Mouse (Mus musculus) heart, postnatal 36 days (tissue): ENCODE data around the gene Krt222. TPM values are rescaled to one million over a fixed set of nuclear protein-coding genes. Genes with fewer than 3 reads are reported as not detected.
"Not testable (repeated sequence)": the region's sequence is repeated elsewhere in the genome, so short reads cannot be mapped to it uniquely, and the experiment has no call there.

ENCODE experiments used
- DNase-seq, 2 experiments: peaks; one replicate each; pipeline ENCODE4 v3.0.0; 2021 to 2022
- intact Hi-C: fragments of 180-260 bp; cut with DNase I; formaldehyde crosslinking; loops from one replicate; pipeline ENCODE4 v1.15.1; 2025
- total RNA-seq, 2 experiments: library from RNA; stranded (reverse); gene quantifications; 2 replicates each; pipeline ENCODE4 v1.2.3; 2021

Krt222 gene
- total RNA-seq, result 10 to 100 TPM; 25.6 to 33.4 TPM

DNA sequence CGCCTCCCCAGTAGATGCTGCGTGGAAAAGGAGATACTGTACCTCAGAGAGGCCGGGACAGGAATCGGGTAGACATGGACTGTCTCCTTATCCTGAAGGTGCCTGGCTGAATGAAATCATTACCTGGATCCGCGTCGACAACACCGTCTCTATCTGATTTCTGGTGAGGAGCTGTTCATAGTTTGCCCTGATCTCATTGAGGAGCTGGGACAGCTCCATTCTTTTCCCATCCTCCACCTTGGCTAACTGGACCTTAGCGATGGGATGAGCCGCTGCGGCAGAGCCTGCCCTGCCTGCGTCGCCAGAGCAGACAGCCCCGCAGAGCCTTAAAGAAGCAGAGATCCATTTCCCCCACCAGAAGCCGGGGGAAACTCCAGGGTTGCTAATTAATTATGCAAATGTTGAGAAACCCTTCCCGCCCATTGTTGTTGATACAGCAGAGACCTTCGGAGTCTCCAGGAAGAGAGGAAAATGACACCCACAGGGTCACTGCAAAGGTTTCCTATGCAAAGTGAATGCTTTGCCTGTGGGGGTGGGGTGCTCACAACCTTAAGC, at the start of gene Krt222:
Gene Krt222, minus strand, starts transcription at position 266 of the 555 bp plus-strand sequence.
- peak; percentile 21 to 25 for DNase-seq
- intact Hi-C loops, result loop anchor here (5.0 kb wide), 1 partner anchor 37 kb away; no protein-coding TSS in a partner anchor

DNA sequence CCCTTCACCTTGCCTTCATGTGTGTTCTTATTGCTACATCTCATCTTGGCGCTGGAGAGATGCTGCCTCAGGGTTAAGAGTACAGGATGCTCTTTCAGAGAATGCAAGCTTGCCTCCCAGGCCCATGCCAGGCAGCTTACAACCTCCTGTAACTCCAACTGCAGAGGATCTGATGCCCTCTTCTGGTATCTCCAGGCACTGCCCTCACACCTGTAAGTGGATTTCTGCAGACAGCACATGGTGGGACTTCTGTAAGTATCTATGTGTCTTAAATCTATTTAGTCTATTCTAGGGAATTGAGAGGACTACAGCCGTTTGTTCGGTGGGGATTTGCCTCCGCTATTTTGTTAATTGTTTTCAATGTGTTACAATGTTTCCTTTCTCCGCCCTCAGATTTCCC, 49.0 kb upstream of the Krt222 start:
- peak; percentile 22 to 37 for DNase-seq
- intact Hi-C loops, result loop anchor here (1.0 to 5.0 kb wide), 3 partner anchors 46 to 104 kb away; no protein-coding TSS in a partner anchor

DNA sequence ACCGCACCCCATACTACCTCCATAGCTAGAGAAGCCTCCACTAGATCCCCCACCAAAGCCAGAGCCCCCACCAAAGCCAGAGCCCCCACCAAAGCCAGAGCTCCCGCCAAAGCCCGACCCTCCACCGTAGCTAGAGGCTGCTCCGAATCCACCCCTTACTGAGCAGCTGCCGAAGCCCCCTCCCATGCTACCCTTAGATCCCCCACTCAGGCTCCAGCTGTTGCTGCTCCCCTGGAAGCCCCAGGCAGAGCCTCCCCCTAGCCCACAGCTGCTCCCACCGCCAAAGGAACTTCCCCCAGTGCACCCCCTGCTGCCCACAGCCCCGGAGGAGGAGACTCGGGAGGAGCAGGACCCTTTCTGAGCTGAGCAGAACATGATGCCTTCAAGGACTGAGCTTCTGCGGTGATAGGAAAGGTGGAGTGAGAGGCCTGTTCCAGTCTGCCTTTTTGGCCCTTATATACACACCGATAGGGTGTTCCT, 41.0 kb upstream of the Krt222 start, which contains the start of gene Krt24:
Gene Krt24, minus strand, starts transcription at position 430 of the 480 bp plus-strand sequence.
- intact Hi-C loops, result no loop called here
- no peak for DNase-seq

DNA sequence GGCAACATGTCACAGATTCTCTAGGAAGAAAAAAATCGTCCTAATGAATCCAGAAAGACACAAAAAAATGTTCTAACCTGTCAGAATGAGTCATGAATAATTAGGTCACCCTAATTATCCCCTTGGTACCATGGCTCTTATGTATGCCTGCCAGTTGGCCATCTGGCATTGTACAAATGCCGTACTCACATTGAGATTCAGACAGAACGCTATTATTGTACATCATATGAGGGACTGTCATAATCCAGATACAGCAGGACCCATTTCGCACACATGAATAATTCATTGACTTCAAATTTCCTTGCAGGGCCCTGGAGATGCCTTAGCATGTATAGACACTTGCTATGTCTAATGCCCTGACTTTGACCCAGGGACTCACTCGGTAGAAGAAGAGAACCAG, 40.1 kb upstream of the Krt222 start:
- DNase-seq, result no peak
- intact Hi-C loops, result no loop called here

DNA sequence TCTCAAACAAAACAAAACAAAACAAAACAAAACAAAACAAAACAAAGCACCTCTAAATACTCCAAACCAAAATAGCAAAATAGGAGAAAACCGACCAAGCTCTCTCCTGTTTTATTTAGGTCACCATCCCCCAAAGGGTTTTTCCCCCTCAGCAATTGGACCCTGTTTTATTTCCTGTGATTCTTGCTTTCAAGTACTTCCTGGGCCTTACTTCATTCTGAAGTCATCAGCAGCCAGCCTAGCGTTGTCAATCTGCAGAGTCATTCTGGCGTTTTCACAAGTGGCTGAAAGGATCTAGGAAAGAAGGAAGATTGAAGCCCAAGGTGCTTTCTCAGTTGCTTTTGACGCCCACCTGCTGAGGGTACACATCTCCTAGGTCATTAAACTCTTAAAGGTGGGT, 39.4 kb upstream of the Krt222 start:
- DNase-seq, result no peak
- intact Hi-C loops, result no loop called here

- intact Hi-C loops, result no loop called here
- DNase-seq, result no peak
Observed at GRCm38 (mm10) chr11:99281116-99281515, 37.2 kb upstream of the Krt222 start.

- DNase-seq, result no peak
- intact Hi-C loops, result no loop called here
Observed at GRCm38 (mm10) chr11:99279986-99280385, 36.1 kb upstream of the Krt222 start.

- DNase-seq, result no peak
- intact Hi-C loops, result no loop called here
Observed at GRCm38 (mm10) chr11:99276786-99277185, 32.9 kb upstream of the Krt222 start.

GRCm38 (mm10) chr11:99275624-99276023, 31.7 kb upstream of the Krt222 start:
- intact Hi-C loops, result no loop called here
- no peak for DNase-seq

GRCm38 (mm10) chr11:99272721-99273120, 28.8 kb upstream of the Krt222 start:
- intact Hi-C loops, result no loop called here
- DNase-seq, result no peak

DNA sequence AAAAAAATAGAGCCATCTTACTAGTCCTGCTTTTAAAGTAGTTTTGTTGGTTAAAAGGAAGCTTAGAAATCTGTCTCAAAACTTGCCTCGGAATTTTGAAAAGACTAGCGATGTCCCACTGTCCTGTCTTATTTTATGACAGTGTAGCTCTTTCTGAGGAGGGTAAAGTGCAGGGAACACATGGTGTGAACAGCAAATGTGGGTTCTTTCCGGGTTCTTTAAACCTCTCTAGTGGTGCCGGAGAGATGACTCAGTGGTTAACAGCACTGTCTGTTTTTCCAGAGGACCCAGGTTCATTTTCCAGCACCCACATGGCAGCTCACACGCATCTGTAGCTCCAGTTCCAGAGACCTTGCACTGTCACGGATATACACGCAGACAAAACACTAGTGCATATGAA, 25.3 kb upstream of the Krt222 start:
- no peak for DNase-seq
- intact Hi-C loops, result no loop called here

GRCm38 (mm10) chr11:99265796-99266195, 21.9 kb upstream of the Krt222 start:
- intact Hi-C loops, result no loop called here
- DNase-seq, result peak in 1 of 2 experiments; percentile 11

DNA sequence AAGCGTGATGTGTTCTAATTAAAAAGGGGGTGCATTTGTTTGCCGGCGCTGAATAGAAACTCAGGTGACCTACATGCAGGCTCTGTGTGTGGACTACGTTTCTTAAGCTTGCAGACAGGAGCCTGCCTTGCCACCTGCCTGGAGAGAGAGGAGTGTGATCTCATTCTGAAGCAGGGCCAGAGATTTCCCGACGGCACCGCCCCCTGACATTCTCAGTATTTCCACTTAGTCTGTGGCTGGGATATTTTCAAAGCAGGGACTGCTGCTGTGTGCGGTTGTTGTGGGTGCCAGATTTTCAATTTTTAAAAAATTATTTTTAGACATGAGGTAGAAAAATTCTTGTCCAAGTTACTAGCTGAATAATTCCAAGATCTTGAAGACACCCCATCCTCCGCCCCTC, 21.3 kb upstream of the Krt222 start:
- intact Hi-C loops, result no loop called here
- no peak for DNase-seq

DNA sequence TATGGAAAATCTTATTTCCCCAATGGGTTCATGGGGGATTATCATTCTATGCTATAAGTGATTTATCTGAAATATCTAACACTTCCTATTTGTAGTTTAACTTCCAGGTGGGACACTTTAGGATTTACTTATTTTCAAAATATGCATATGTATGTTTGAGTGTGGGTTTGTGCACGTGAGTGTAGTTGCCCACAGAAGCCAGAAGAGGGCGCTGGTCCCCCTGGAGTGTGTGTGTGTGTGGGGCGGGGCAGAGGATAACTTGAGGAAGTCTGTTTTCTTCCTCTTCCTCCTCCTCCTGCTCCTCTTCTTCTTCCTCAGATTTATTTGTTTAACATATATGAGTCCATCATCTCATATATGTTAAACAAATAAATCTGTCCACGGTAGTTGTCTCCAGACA, 12.3 kb upstream of the Krt222 start:
- intact Hi-C loops, result no loop called here
- DNase-seq, result no peak

GRCm38 (mm10) chr11:99255316-99255715, 11.4 kb upstream of the Krt222 start:
- no peak for DNase-seq
- intact Hi-C loops, result no loop called here

- intact Hi-C loops, result no loop called here
- no peak for DNase-seq
Observed at GRCm38 (mm10) chr11:99253893-99254292, 10.0 kb upstream of the Krt222 start.

- no peak for DNase-seq
- intact Hi-C loops, result no loop called here
Observed at GRCm38 (mm10) chr11:99252671-99253070, 8.8 kb upstream of the Krt222 start.

DNA sequence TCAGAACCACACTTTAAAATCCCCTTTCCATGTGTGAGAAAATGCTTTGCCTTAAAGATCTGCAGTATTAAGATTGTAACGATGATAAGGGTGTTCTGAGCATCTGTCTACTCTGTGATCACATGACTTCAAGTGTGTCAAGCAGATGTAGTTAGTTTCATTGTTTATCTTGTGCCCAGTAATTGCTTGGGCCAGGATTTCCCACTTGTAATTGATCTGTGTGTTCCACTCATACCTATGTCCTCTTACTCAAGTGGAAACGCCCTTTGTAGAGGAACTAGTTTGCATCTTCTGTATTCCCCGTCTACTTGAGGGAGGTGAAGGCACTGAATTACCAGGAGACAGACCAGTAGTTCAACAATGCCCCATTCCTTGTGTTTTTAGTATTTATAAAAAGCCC, 6.8 kb upstream of the Krt222 start:
- intact Hi-C loops, result no loop called here
- DNase-seq, result no peak

- DNase-seq, result no peak
- intact Hi-C loops, result no loop called here
Observed at GRCm38 (mm10) chr11:99250241-99250640, 6.4 kb upstream of the Krt222 start.

GRCm38 (mm10) chr11:99249115-99249514, 5.2 kb upstream of the Krt222 start:
- intact Hi-C loops, result loop anchor here (5.0 kb wide), 1 partner anchor 43 kb away; no protein-coding TSS in a partner anchor

GRCm38 (mm10) chr11:99247916-99248315, 4.0 kb upstream of the Krt222 start:
- no peak for DNase-seq
- intact Hi-C loops, result loop anchor here (5.0 kb wide), 1 partner anchor 44 kb away; no protein-coding TSS in a partner anchor

More at GRCm38 (mm10) chr11:99249115-99249514, 5.2 kb upstream of the Krt222 start:
- peak in 1 of 2 experiments; percentile 42 for DNase-seq

DNA sequence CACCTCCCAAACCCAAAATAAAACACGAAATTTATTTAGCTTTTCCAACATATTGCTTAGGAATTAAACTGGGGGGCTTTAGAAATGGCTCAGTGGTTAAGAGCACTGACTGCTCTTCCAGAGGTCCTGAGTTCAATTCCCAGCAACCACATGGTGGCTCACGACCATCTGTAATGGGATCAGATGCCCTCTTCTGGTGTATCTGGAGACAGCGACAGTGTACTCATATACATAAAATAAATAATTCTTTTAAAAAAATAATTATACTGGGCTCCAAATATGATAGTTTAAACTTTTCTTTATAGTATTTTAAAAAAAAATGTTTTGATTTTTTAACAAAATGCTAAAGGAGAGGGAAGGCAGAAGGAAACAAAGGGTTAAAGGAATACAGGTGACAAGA, 634 bp upstream of the Krt222 start:
- intact Hi-C loops, result loop anchor here (5.0 kb wide), 1 partner anchor 37 kb away; no protein-coding TSS in a partner anchor
- DNase-seq, result not testable (repeated sequence)
